Mouse (Mus musculus) cerebral cortex, adult 2 months (tissue): Measurements from ENCODE around the gene Plbd2.

Experiments used
- WGBS: fragments of 180-500 bp; shearing (Covaris S2); methylation state at CpG from one replicate; pipeline ENCODE4 v1.1.7; 2018; 5-methylcytosine and 5-hydroxymethylcytosine counted together

The Plbd2 gene

GRCm38 (mm10) chr5:120437986-120438385 is 65.4 kb downstream of the Plbd2 start:
- WGBS = under 1% methylated on average over 33 of the region's 33 CpGs

GRCm38 (mm10) chr5:120437539-120437938 is 65.9 kb downstream of the Plbd2 start:
- 5% methylated on average over 17 of the region's 17 CpGs for WGBS

GRCm38 (mm10) chr5:120436885-120437495 is 66.4 kb downstream of the Plbd2 start:
- WGBS = 2% methylated on average over 18 of the region's 18 CpGs

- WGBS = under 1% methylated on average over 46 of the region's 47 CpGs
Observed at GRCm38 (mm10) chr5:120435731-120436501, 67.5 kb downstream of the Plbd2 start.

GRCm38 (mm10) chr5:120435006-120435681 is 68.3 kb downstream of the Plbd2 start:
- WGBS = 1% methylated on average over 44 of the region's 44 CpGs

- 5% methylated on average over 21 of the region's 21 CpGs for WGBS
Observed at GRCm38 (mm10) chr5:120434231-120434735, 69.1 kb downstream of the Plbd2 start.
